8 mouse cellular contexts compared by ENCODE assay signal in the genomic region with DNA sequence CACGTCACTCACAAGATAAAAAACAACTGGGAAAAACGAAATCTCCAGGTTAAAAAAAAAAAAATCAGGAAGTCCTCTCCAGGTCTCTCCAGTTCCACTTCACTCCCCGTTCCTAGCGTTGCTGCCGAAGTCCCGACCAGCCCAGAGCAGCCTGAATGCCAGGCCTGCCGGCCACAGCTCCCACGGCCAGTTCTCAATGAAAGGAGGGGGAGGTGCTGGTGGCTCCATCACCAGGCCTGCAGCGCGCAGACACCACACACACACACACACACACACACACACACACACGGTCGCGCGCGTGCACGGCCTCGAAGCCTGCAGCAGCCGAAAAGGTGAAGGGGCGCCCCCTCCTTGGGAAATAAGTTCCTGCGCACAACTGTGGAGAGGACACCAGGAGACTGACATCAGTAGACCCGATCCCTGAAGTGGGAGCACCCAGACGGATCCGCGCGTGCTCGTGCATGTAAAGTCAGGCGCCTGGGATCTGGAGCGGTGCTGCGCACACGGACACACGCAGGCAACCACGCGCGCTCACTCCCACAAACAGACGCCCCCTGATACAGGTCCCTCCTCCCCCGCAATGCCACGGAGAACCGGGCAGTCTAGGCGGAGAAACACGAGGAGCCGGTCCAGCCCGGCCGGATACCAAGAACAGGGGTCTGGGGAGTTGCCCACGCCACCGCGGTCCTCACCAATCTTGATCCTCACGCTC. TPM values are rescaled to one million over a fixed set of nuclear protein-coding genes. Genes with fewer than 3 reads are reported as not detected.
DNase-seq lines count a peak whose midpoint lies in the region; ATAC-seq and TF ChIP-seq lines count a peak whose summit lies in the region.

No protein-coding gene starts in this region.

- TF ChIP-seq EP300 in MEL (IDR thresholded peaks at IDR 0.05; ENCODE audit: low read depth in 1 of 2, low read length in 2 of 2): no peak

- H3K27ac ChIP-seq in MEL (ENCODE audit: control insufficient read depth, low read depth, low read length): peak overlapping the region; percentile 58
- peak overlapping the region; percentile 90 for H3K27ac ChIP-seq in forebrain, embryonic 15.5 days (replicated peaks)
- H3K27ac ChIP-seq in hindbrain, embryonic 11.5 days (ENCODE audit: low read depth, low read length): peak overlapping the region; percentile 61

- no peaks in the 10 kb centered on the region for H3K9me3 ChIP-seq in MEL (replicated peaks; ENCODE audit: insufficient read depth, low read length)
- H3K9me3 ChIP-seq in forebrain, embryonic 15.5 days: no peaks in the 10 kb centered on the region
- no peaks in the 10 kb centered on the region for H3K9me3 ChIP-seq in hindbrain, embryonic 11.5 days (ENCODE audit: control insufficient read depth, low read length)

- peaks cover 33% of the 10 kb centered on the region for H3K79me2 ChIP-seq in MEL (ENCODE audit: control insufficient read depth, insufficient read depth, low read length, poor library complexity)

- ATAC-seq in forebrain, embryonic 15.5 days (replicated peaks): peak; percentile 80
- ATAC-seq in hindbrain, embryonic 11.5 days (ENCODE audit: low FRiP score): peak; percentile 82

- no peaks in the 10 kb centered on the region for H3K27me3 ChIP-seq in MEL (ENCODE audit: control insufficient read depth in 1 of 2, insufficient read depth in 2 of 2, low read length in 2 of 2)
- no peaks in the 10 kb centered on the region for H3K27me3 ChIP-seq in forebrain, embryonic 15.5 days
- no peaks in the 10 kb centered on the region; the same call in 1 of the 2 replicates for H3K27me3 ChIP-seq in hindbrain, embryonic 11.5 days (ENCODE audit: control insufficient read depth, insufficient read depth, low read length)

- DNase-seq in MEL (ENCODE audit: low read depth, low spot score): peak; percentile 79
- peak; percentile 72 for DNase-seq in cerebellum, adult 11 months
- DNase-seq in hindbrain, embryonic 11.5 days (ENCODE audit: low spot score): peak; percentile 79
- DNase-seq in layer of hippocampus, postnatal 10 days (ENCODE audit: low spot score in 2 of 2): peak; percentile 78 to 81
- DNase-seq in lung, postnatal 10 days: peak; percentile 80
- peak; percentile 29 for DNase-seq in ovary, postnatal 10 days (ENCODE audit: low spot score)
- DNase-seq in thymus, postnatal 10 days (ENCODE audit: low spot score in 2 of 2): peak; percentile 68 to 69

- H3K4me3 ChIP-seq in MEL (ENCODE audit: control insufficient read depth in 1 of 2, insufficient read depth in 1 of 2, low read depth in 2 of 2, low read length in 2 of 2): peak overlapping the region; percentile 69 to 97
- H3K4me3 ChIP-seq in forebrain, embryonic 15.5 days: peak overlapping the region; percentile 86
- H3K4me3 ChIP-seq in hindbrain, embryonic 11.5 days (ENCODE audit: low read depth, low read length): peak overlapping the region; percentile 67

- WGBS in forebrain, embryonic 15.5 days: under 1% methylated on average over 45 of the region's 47 CpGs
- WGBS in hindbrain, embryonic 11.5 days: under 1% methylated on average over 47 of the region's 47 CpGs

- peak overlapping the region; percentile 60 for H3K4me2 ChIP-seq in forebrain, embryonic 15.5 days (replicated peaks)
- peak overlapping the region; percentile 84 for H3K4me2 ChIP-seq in hindbrain, embryonic 11.5 days (replicated peaks; ENCODE audit: low read depth, low read length)

- no peak for TF ChIP-seq POLR2A in MEL (IDR thresholded peaks at IDR 0.05; ENCODE audit: control insufficient read depth in 1 of 2, insufficient read depth in 1 of 2, low read depth in 1 of 2, low read length in 2 of 2, poor library complexity in 1 of 2)

- peaks cover 0 to 21% of the 10 kb centered on the region in 2 experiments; a peak in 2 of 4 replicates for H3K36me3 ChIP-seq in MEL (ENCODE audit: control insufficient read depth in 1 of 2, insufficient read depth in 2 of 2, low read length in 2 of 2)
- no peaks in the 10 kb centered on the region for H3K36me3 ChIP-seq in forebrain, embryonic 15.5 days
- H3K36me3 ChIP-seq in hindbrain, embryonic 11.5 days (ENCODE audit: control insufficient read depth, insufficient read depth, low read length): no peaks in the 10 kb centered on the region

- TF ChIP-seq CTCF in MEL (IDR thresholded peaks at IDR 0.05 in 2 of 3, conservative IDR thresholded peaks at IDR 0.05 in 1 of 3; ENCODE audit: control insufficient read depth in 1 of 3, insufficient read depth in 1 of 3, low read depth in 2 of 3, low read length in 3 of 3, poor library complexity in 1 of 3, severe bottlenecking in 1 of 3): no peak

- no peak for TF ChIP-seq RAD21 in MEL (IDR thresholded peaks at IDR 0.05; ENCODE audit: low read depth, low read length)

- peak overlapping the region; percentile 81 for H3K9ac ChIP-seq in MEL (ENCODE audit: control insufficient read depth, low read depth, low read length, poor library complexity, severe bottlenecking)
- peak overlapping the region; percentile 65 for H3K9ac ChIP-seq in forebrain, embryonic 15.5 days (replicated peaks)
- peak overlapping the region; percentile 67 for H3K9ac ChIP-seq in hindbrain, embryonic 11.5 days (ENCODE audit: low read depth, low read length)

- peaks cover 16 to 37% of the 10 kb centered on the region in 2 experiments for H3K4me1 ChIP-seq in MEL (ENCODE audit: control insufficient read depth in 1 of 2, insufficient read depth in 2 of 2, low read length in 2 of 2)
- peaks cover 27% of the 10 kb centered on the region for H3K4me1 ChIP-seq in forebrain, embryonic 15.5 days
- H3K4me1 ChIP-seq in hindbrain, embryonic 11.5 days (replicated peaks; ENCODE audit: control insufficient read depth, insufficient read depth, low read length): no peaks in the 10 kb centered on the region

TF ChIP-seq in MEL, 35 proteins besides CTCF, POLR2A, EP300 and RAD21:
- TF ChIP-seq SMC3 (IDR thresholded peaks at IDR 0.05; ENCODE audit: low read depth, low read length) (no peak), MXI1 (IDR thresholded peaks at IDR 0.05; ENCODE audit: low read depth, low read length) (peak; percentile 61), ZMIZ1 (IDR thresholded peaks at IDR 0.05; ENCODE audit: low read depth, low read length) (no peak), GABPA (IDR thresholded peaks at IDR 0.05; ENCODE audit: low read depth, low read length) (no peak), ZNF384 (IDR thresholded peaks at IDR 0.05; ENCODE audit: low read depth, low read length) (peak; percentile 79), MAX (IDR thresholded peaks at IDR 0.05; ENCODE audit: low read length) (peak; percentile 53), UBTF (IDR thresholded peaks at IDR 0.05; ENCODE audit: borderline replicate concordance, insufficient read depth, low read depth, low read length) (no peak), USF1 (IDR thresholded peaks at IDR 0.05; ENCODE audit: low read depth, low read length) (no peak), MYC (IDR thresholded peaks at IDR 0.05; ENCODE audit: low read depth, low read length) (peak; percentile 16), ZC3H11A (IDR thresholded peaks at IDR 0.05; ENCODE audit: low read depth, low read length) (no peak), ZKSCAN1 (IDR thresholded peaks at IDR 0.05; ENCODE audit: low read depth, low read length) (no peak), KAT2A (conservative IDR thresholded peaks at IDR 0.05; ENCODE audit: low read depth, low read length) (no peak), TCF12 (IDR thresholded peaks at IDR 0.05; ENCODE audit: low read depth, low read length) (peak; percentile 16; the same call in 1 of the 2 replicates), GATA1 (IDR thresholded peaks at IDR 0.05; ENCODE audit: low read depth, low read length) (no peak), NRF1 (IDR thresholded peaks at IDR 0.05; ENCODE audit: insufficient read depth, low read depth, low read length, poor library complexity, severe bottlenecking) (peak; percentile 53; the same call in 1 of the 2 replicates), ELF1 (IDR thresholded peaks at IDR 0.05; ENCODE audit: low read depth, low read length) (0 out of 2 replicates have a peak, but pooled peaks have one; percentile 19)
TF ChIP-seq in MEL: peak in this region for 7.

RNA-seq across cellular contexts. Expression of gene Rasa3, which starts 0.5 kb away (rescaled TPM):
- 18.3 and 22.4 TPM in 2 replicates for total RNA-seq in MEL (2012; rRNA removed)
- polyA plus RNA-seq in MEL (2012; ENCODE audit: insufficient read depth in 1 of 2, insufficient read length in 2 of 2, low read depth in 1 of 2, low replicate concordance in 2 of 2, missing spikeins in 1 of 2): 10 to 100 TPM in 1 of 2 experiments, not detected in 1; 28.0 TPM
- polyA plus RNA-seq in forebrain, embryonic 15.5 days (2015; fragmentation: Nextera tagmentation; extraction: Ambion mirVana): 22.1 and 23.4 TPM in 2 replicates
- 19.4 and 24.3 TPM in 2 replicates for polyA plus RNA-seq in hindbrain, embryonic 11.5 days (2014; fragmentation: Nextera tagmentation; extraction: Ambion mirVana)
- 10 to 100 TPM; 62.6 to 73.0 TPM for total RNA-seq in layer of hippocampus, postnatal 10 days (2021)

RNA-seq across cellular contexts. Expression of gene Cfap97d2, which starts 28.8 kb away (rescaled TPM):
- not detected in 2 replicates for total RNA-seq in MEL (2012; rRNA removed)
- polyA plus RNA-seq in MEL (2012; ENCODE audit: insufficient read depth in 1 of 2, insufficient read length in 2 of 2, low read depth in 1 of 2, low replicate concordance in 2 of 2, missing spikeins in 1 of 2): not detected
- polyA plus RNA-seq in forebrain, embryonic 15.5 days (2015; fragmentation: Nextera tagmentation; extraction: Ambion mirVana): 0.75 and 1.2 TPM in 2 replicates
- 0.85 and 1.0 TPM in 2 replicates for polyA plus RNA-seq in hindbrain, embryonic 11.5 days (2014; fragmentation: Nextera tagmentation; extraction: Ambion mirVana)
- 1 to 10 TPM; 1.8 to 2.3 TPM for total RNA-seq in layer of hippocampus, postnatal 10 days (2021)

Comparison
In these comparisons a context has a peak if more than half of its experiments do, and no peak if none do; other contexts are left out.
1. Peak in every context shown above with its lines: DNase-seq, ATAC-seq, H3K4me3 ChIP-seq and H3K27ac ChIP-seq.
2. DNase-seq: peak in every context shown above with its lines; median percentile 80 in lung, postnatal 10 days; 80 in layer of hippocampus, postnatal 10 days; 79 in MEL; 79 in hindbrain, embryonic 11.5 days; 72 in cerebellum, adult 11 months; 68 in thymus, postnatal 10 days; 29 in ovary, postnatal 10 days.